Mouse (Mus musculus) monocyte, adult 5-6 weeks (primary cell): ENCODE data around the gene Usp9x. TPM values are rescaled to one million over a fixed set of nuclear protein-coding genes. Genes with fewer than 3 reads are reported as not detected.

Experiments
- ATAC-seq: fragments of 153-309, 156-312 bp; replicated peaks from 2 replicates; pipeline ENCODE4 v1.8.0; 2017; ENCODE audit warnings: mild to moderate bottlenecking; ENCODE audit not compliant: low TSS enrichment, insufficient number of reproducible peaks, severe bottlenecking, poor library complexity, low FRiP score
- total RNA-seq: library from RNA; stranded (forward); fragments of 200-1000, 200-491, 200-594 nt; gene quantifications from 3 replicates; pipeline ENCODE4 v1.2.3, GENCODE M21; 2017

Usp9x gene
- total RNA-seq, 1 experiment from 2014 or later: 131 TPM

GRCm38 (mm10) chrX:13070573-13071240 lies 591 bp upstream of the Usp9x start:
- peak; percentile 56; the same call in 1 of the 2 replicates for ATAC-seq

GRCm38 (mm10) chrX:13071776-13072460 lies 620 bp downstream of the Usp9x start:
- ATAC-seq: peak; percentile 65

DNA sequence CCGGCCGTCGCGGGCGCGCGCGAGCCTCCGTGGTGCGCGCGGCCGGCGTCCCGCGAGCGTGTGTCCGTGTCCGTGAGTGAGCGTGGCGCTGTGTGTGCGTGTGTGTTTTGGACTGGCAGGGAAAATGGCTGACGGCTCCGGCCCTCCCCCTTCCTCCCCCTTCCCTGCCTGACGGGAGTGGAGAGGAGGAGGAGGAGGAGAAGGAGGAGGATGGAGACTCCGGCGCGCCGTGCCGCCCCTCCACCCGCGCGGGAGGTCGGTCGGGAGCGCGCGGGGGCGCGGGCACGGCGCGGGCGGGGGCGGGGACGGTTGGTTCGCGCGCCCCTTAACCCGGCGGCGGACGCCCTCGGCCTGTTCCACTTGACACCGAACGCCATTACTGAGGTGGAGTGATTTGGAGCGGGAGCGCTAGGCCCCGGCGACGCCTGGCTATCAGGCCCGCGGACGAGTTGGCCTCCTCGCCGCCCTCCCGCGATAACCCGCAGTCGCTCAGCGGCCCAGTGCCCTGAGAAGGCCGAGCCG lies 1.2 kb downstream of the Usp9x start:
- ATAC-seq: peak; percentile 44; the same call in 1 of the 2 replicates

DNA sequence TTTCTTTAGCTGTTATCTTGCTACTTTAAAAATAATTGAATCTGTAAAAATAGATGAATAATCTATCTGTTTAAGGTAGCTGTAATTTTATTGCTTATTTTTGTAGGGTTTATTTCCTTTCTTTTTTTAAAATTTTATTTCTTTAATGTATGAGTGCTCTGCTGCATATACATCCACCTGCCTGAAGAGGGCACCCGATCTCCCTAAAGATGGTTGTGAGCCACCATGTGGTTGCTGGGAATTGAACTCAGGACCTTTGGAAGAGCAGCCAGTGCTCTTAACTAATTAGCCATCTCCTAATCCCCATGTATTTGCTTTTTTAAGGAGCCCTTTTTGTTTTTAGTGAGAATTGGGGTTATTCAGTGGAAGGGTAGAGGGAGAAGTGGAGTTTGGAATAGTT lies 14.3 kb downstream of the Usp9x start:
- ATAC-seq: no peak

GRCm38 (mm10) chrX:13096985-13097384 lies 25.7 kb downstream of the Usp9x start:
- ATAC-seq: no peak

- ATAC-seq: no peak
These were observed 135.2 kb downstream of the Usp9x start for GRCm38 (mm10) chrX:13206514-13206913.

GRCm38 (mm10) chrX:13207512-13208341 lies 136.4 kb downstream of the Usp9x start:
- ATAC-seq: peak; percentile 97

GRCm38 (mm10) chrX:13208404-13208803 lies 137.1 kb downstream of the Usp9x start:
- no peak for ATAC-seq

DNA sequence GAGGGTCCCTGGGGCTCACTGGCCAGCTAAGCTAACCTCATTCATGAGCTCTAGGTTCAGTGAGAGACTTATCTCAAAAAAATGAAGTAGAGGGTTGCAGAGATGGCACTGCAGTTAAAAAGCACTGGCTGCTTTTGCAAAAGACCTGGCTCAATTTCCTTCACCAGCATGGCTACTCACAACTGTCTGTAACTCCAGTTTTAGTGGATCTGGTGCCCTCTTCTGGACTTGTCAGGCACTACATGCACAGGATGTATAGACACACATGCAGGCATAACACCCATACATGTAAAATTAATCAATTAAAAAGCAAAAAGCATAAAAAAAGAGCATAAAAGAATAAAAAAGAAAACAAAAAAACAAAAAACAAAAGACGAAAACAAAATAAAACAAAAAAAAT lies 143.0 kb downstream of the Usp9x start:
- no peak for ATAC-seq

Other genes starting within 250 kb of the Usp9x start
- gene Ddx3x, start 209.5 kb downstream of the Usp9x start, total RNA-seq: 729 to 855 TPM (median 842 TPM) in 3 replicates